Mouse (Mus musculus): Measurements from ENCODE around the gene Pex7. TPM values are rescaled to one million over a fixed set of nuclear protein-coding genes. Genes with fewer than 3 reads are reported as not detected.

Pex7 gene
- total and polyA plus RNA-seq, 3 experiments = 15.8 to 22.1 TPM; not detected in 1

GRCm38 (mm10) chr10:19910516-19910915, 3.0 kb upstream of the Pex7 start:
- Histone ChIP-seq H3K9ac (ENCODE audit: control insufficient read depth, low read depth, low read length, poor library complexity, severe bottlenecking) (no peak overlapping the region), H3K27me3 (ENCODE audit: control insufficient read depth in 1 of 2, insufficient read depth in 2 of 2, low read length in 2 of 2) (no peaks in the 10 kb centered on the region; a peak in 2 of 4 replicates), H3K9me3 (replicated peaks; ENCODE audit: insufficient read depth, low read length) (no peaks in the 10 kb centered on the region), H3K4me3 (ENCODE audit: control insufficient read depth in 1 of 2, insufficient read depth in 1 of 2, low read depth in 2 of 2, low read length in 2 of 2) (no peak overlapping the region), H3K4me1 (ENCODE audit: control insufficient read depth in 1 of 2, insufficient read depth in 2 of 2, low read length in 2 of 2) (no peaks in the 10 kb centered on the region; a peak in 2 of 4 replicates), H3K27ac (ENCODE audit: control insufficient read depth, low read depth, low read length) (no peak overlapping the region), H3K79me2 (ENCODE audit: control insufficient read depth, insufficient read depth, low read length, poor library complexity) (no peaks in the 10 kb centered on the region; the same call in 1 of the 2 replicates), H3K36me3 (ENCODE audit: control insufficient read depth in 1 of 2, insufficient read depth in 2 of 2, low read length in 2 of 2) (peaks cover 0 to 4% of the 10 kb centered on the region in 2 experiments; a peak in 2 of 4 replicates)
- TF ChIP-seq RCOR1 (IDR thresholded peaks at IDR 0.05; ENCODE audit: low read depth, low read length) (no peak), MAZ (IDR thresholded peaks at IDR 0.05; ENCODE audit: low read depth, low read length) (no peak), USF2 (IDR thresholded peaks at IDR 0.05; ENCODE audit: borderline replicate concordance in 1 of 2, insufficient read depth in 1 of 2, low read depth in 1 of 2, low read length in 2 of 2) (no peak)
- DNase-seq (ENCODE audit: low read depth, low spot score) = no peak

GRCm38 (mm10) chr10:19908076-19908475, 587 bp upstream of the Pex7 start:
- no peaks in the 10 kb centered on the region; the same call in 1 of the 2 replicates for H3K79me2 ChIP-seq (ENCODE audit: control insufficient read depth, insufficient read depth, low read length, poor library complexity)
- TF ChIP-seq ZNF384 (IDR thresholded peaks at IDR 0.05; ENCODE audit: low read depth, low read length) (no peak), POLR2AphosphoS2 (IDR thresholded peaks at IDR 0.05; ENCODE audit: low read length) (no peak), ELF1 (IDR thresholded peaks at IDR 0.05; ENCODE audit: low read depth, low read length) (no peak)
- no peak overlapping the region for H3K9ac ChIP-seq (ENCODE audit: control insufficient read depth, low read depth, low read length, poor library complexity, severe bottlenecking)
- DNase-seq (ENCODE audit: low read depth, low spot score) = no peak
- no peak overlapping the region for H3K4me3 ChIP-seq (ENCODE audit: control insufficient read depth in 1 of 2, insufficient read depth in 1 of 2, low read depth in 2 of 2, low read length in 2 of 2)
- H3K9me3 ChIP-seq (replicated peaks; ENCODE audit: insufficient read depth, low read length) = no peaks in the 10 kb centered on the region
- no peaks in the 10 kb centered on the region; a peak in 1 of 4 replicates for H3K27me3 ChIP-seq (ENCODE audit: control insufficient read depth in 1 of 2, insufficient read depth in 2 of 2, low read length in 2 of 2)
- H3K36me3 ChIP-seq (ENCODE audit: control insufficient read depth in 1 of 2, insufficient read depth in 2 of 2, low read length in 2 of 2) = peaks cover 0 to 4% of the 10 kb centered on the region in 2 experiments; a peak in 2 of 4 replicates
- H3K4me1 ChIP-seq (ENCODE audit: control insufficient read depth in 1 of 2, insufficient read depth in 2 of 2, low read length in 2 of 2) = no peaks in the 10 kb centered on the region; a peak in 1 of 4 replicates
- H3K27ac ChIP-seq (ENCODE audit: control insufficient read depth, low read depth, low read length) = no peak overlapping the region

- TF ChIP-seq MAX (IDR thresholded peaks at IDR 0.05; ENCODE audit: low read length) (no peak), E2F4 (IDR thresholded peaks at IDR 0.05; ENCODE audit: borderline replicate concordance, low read depth, low read length) (no peak), BHLHE40 (IDR thresholded peaks at IDR 0.05; ENCODE audit: borderline replicate concordance, low read depth, low read length) (no peak), ETS1 (IDR thresholded peaks at IDR 0.05; ENCODE audit: low read depth, low read length) (no peak), CTCF (IDR thresholded peaks at IDR 0.05 in 2 of 3, conservative IDR thresholded peaks at IDR 0.05 in 1 of 3; ENCODE audit: control insufficient read depth in 1 of 3, insufficient read depth in 1 of 3, low read depth in 2 of 3, low read length in 3 of 3, poor library complexity in 1 of 3, severe bottlenecking in 1 of 3) (no peak), CHD1 (IDR thresholded peaks at IDR 0.05; ENCODE audit: low read depth, low read length) (no peak), MEF2A (IDR thresholded peaks at IDR 0.05; ENCODE audit: extremely low read depth, insufficient replicate concordance, low read depth, low read length, poor library complexity, severe bottlenecking) (no peak), ZNF384 (IDR thresholded peaks at IDR 0.05; ENCODE audit: low read depth, low read length) (no peak), UBTF (IDR thresholded peaks at IDR 0.05; ENCODE audit: borderline replicate concordance, insufficient read depth, low read depth, low read length) (no peak), TBP (IDR thresholded peaks at IDR 0.05; ENCODE audit: low read depth, low read length) (no peak), GATA1 (IDR thresholded peaks at IDR 0.05; ENCODE audit: low read depth, low read length) (no peak), POLR2AphosphoS5 (IDR thresholded peaks at IDR 0.05; ENCODE audit: borderline replicate concordance, low read depth, low read length) (no peak), ZC3H11A (IDR thresholded peaks at IDR 0.05; ENCODE audit: low read depth, low read length) (no peak)
Observed at GRCm38 (mm10) chr10:19904077-19904820, 3.2 kb downstream of the Pex7 start.

More at GRCm38 (mm10) chr10:19904077-19904820, 3.2 kb downstream of the Pex7 start:
- no peak overlapping the region for H3K9ac ChIP-seq (ENCODE audit: control insufficient read depth, low read depth, low read length, poor library complexity, severe bottlenecking)
- no peaks in the 10 kb centered on the region; a peak in 1 of 4 replicates for H3K4me1 ChIP-seq (ENCODE audit: control insufficient read depth in 1 of 2, insufficient read depth in 2 of 2, low read length in 2 of 2)
- no peaks in the 10 kb centered on the region for H3K27me3 ChIP-seq (ENCODE audit: control insufficient read depth in 1 of 2, insufficient read depth in 2 of 2, low read length in 2 of 2)
- DNase-seq (ENCODE audit: low read depth, low spot score) = no peak
- no peaks in the 10 kb centered on the region for H3K9me3 ChIP-seq (replicated peaks; ENCODE audit: insufficient read depth, low read length)
- peaks cover 0 to 4% of the 10 kb centered on the region in 2 experiments; a peak in 2 of 4 replicates for H3K36me3 ChIP-seq (ENCODE audit: control insufficient read depth in 1 of 2, insufficient read depth in 2 of 2, low read length in 2 of 2)
- H3K4me3 ChIP-seq (ENCODE audit: control insufficient read depth in 1 of 2, insufficient read depth in 1 of 2, low read depth in 2 of 2, low read length in 2 of 2) = no peak overlapping the region
- H3K79me2 ChIP-seq (ENCODE audit: control insufficient read depth, insufficient read depth, low read length, poor library complexity) = no peaks in the 10 kb centered on the region; the same call in 1 of the 2 replicates
- H3K27ac ChIP-seq (ENCODE audit: control insufficient read depth, low read depth, low read length) = no peak overlapping the region
